Mouse (Mus musculus): ENCODE measurements around the gene Fam83d. TPM values are rescaled to one million over a fixed set of nuclear protein-coding genes. Genes with fewer than 3 reads are reported as not detected.

Gene Fam83d
- polyA plus RNA-seq, 1 experiment from 2014 or later: 22.0 TPM

DNA sequence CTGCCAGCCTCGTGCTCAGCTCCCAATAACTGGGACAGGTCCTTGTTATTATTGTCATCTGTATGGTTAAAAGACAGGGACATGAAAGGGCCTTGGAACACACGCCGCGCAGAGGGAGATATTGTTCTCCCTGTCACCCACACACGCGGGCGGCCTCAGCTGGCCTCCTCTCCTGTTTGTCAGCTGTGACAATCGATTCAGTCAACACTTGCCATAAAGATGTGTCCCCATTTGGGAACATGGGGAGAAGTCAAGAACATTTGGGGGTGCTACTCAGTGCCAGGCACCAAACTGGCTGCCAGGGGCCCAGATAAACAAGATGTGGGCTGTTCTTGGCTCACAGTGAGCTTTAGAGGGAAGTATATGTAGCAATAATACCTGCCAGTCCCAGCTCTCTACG is 18.5 kb upstream of the Fam83d start:
- Histone ChIP-seq H3K27me3 (no peaks in the 10 kb centered on the region), H3K27ac (replicated peaks) (no peak overlapping the region), H3K36me3 (no peaks in the 10 kb centered on the region), H3K4me3 (no peak overlapping the region), H3K4me2 (replicated peaks) (no peak overlapping the region), H3K4me1 (peaks cover 9% of the 10 kb centered on the region), H3K9me3 (no peaks in the 10 kb centered on the region), H3K9ac (replicated peaks) (no peak overlapping the region)
- ATAC-seq (replicated peaks): no peak
- 84% methylated on average over 9 of the region's 9 CpGs for WGBS

DNA sequence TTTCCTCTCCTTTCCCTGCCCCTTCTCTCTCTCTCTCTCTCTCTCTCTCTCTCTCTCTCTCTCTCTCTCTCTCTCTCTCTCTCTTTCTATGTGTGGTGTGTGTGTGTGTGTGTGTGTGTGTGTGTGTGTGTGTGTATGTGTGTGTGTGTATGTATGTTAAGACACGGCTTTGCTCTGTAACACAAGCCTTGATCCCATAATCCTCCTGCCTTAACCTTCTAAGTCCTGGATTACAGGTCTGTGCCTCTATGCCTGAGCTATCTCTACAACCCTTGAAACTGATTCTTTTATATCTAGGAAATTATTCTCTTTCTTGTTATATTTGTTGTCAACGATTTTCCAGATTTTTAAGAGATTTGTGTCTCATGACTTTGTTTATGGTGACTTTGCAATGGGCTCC is 7.7 kb upstream of the Fam83d start:
- ATAC-seq (replicated peaks): no peak
- no peak overlapping the region for H3K9ac ChIP-seq (replicated peaks)

DNA sequence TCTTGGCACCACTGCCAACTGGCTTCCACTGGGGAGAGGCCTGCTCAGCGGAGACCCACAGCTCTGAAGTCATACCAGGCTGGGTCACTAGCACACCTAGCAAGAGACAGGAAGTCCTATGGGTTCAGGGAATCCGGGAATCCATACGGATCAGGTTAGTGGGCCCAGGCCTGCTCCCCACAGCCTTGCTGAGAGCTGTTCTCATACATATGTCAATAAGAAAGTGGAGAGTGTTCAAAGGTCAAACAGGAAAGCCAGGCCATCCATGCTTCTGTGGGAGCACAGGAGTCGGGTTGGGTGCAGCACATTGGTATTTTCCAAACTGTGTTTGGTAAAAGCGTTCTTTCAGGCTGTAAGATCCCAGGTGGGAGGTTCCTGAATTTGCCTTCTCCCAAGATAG is 5.6 kb upstream of the Fam83d start:
- H3K4me1 ChIP-seq: peaks cover 2% of the 10 kb centered on the region
- 89% methylated on average over 5 of the region's 5 CpGs for WGBS
- H3K36me3 ChIP-seq: 0 out of 2 replicates have a peak, but pooled peaks cover 1% of the 10 kb centered on the region
- no peak overlapping the region for H3K9ac ChIP-seq (replicated peaks)
- no peak overlapping the region for H3K4me2 ChIP-seq (replicated peaks)
- ATAC-seq (replicated peaks): no peak
- no peaks in the 10 kb centered on the region for H3K27me3 ChIP-seq
- no peaks in the 10 kb centered on the region for H3K9me3 ChIP-seq
- no peak overlapping the region for H3K4me3 ChIP-seq
- no peak overlapping the region for H3K27ac ChIP-seq (replicated peaks)

More for the DNA sequence above, 7.7 kb upstream of the Fam83d start:
- Histone ChIP-seq H3K4me1 (no peaks in the 10 kb centered on the region), H3K9me3 (no peaks in the 10 kb centered on the region), H3K4me3 (no peak overlapping the region), H3K27ac (replicated peaks) (no peak overlapping the region), H3K4me2 (replicated peaks) (no peak overlapping the region), H3K36me3 (peaks cover 8% of the 10 kb centered on the region; the same call in 1 of the 2 replicates), H3K27me3 (no peaks in the 10 kb centered on the region)
- 77% methylated on average over 2 of the region's 2 CpGs for WGBS

DNA sequence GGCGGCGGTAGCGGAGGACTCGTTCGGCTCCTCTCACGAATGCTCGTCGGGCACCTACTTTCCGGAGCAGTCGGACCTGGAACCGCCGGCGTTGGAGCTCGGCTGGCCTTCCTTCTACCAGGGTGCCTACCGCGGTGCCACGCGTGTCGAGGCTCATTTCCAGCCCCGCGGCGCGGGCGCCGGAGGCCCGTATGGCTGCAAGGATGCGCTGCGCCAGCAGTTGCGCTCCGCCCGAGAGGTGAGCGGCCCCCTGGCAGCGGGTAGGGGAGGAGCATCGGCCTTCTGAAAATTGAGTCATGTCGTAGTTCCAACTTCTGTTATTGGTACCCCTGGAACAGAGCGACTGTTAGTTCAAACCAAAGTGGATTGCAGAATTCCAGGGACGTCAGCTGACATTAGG is 457 bp downstream of the Fam83d start:
- ATAC-seq (replicated peaks): peak; percentile 12; the same call in 1 of the 2 replicates
- Histone ChIP-seq H3K4me2 (replicated peaks) (peak overlapping the region; percentile 94), H3K36me3 (no peaks in the 10 kb centered on the region), H3K9me3 (no peaks in the 10 kb centered on the region), H3K9ac (replicated peaks) (peak overlapping the region; percentile 47), H3K27ac (replicated peaks) (no peak overlapping the region), H3K4me3 (peak overlapping the region; percentile 55), H3K4me1 (peaks cover 51% of the 10 kb centered on the region), H3K27me3 (no peaks in the 10 kb centered on the region)
- WGBS: under 1% methylated on average over 37 of the region's 37 CpGs

DNA sequence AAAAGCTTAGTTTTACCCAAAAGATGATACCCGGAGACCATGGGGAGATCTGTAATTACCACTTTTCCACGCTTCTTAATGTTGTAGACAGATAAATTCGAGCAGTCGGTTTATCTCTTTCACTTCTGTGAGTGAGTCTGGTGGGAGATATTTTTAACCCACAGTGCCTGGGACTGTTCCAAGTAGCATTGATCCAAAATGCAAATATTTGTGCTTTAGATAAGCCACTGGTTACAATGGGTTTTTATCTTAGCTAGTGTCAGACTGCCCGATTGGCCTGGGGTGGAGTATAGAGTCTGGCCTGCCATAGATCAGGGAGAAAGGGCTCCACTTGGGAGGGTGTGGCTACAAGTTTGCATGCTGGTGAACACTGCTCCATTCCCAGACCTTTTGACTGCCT is 878 bp downstream of the Fam83d start:
- H3K4me1 ChIP-seq: peaks cover 51% of the 10 kb centered on the region
- peak overlapping the region; percentile 55 for H3K4me3 ChIP-seq
- H3K4me2 ChIP-seq (replicated peaks): peak overlapping the region; percentile 94
- H3K27me3 ChIP-seq: no peaks in the 10 kb centered on the region
- no peak for ATAC-seq (replicated peaks)
- no peaks in the 10 kb centered on the region for H3K9me3 ChIP-seq
- H3K36me3 ChIP-seq: no peaks in the 10 kb centered on the region
- WGBS: 5% methylated on average over 5 of the region's 5 CpGs
- peak overlapping the region; percentile 47 for H3K9ac ChIP-seq (replicated peaks)
- H3K27ac ChIP-seq (replicated peaks): no peak overlapping the region

DNA sequence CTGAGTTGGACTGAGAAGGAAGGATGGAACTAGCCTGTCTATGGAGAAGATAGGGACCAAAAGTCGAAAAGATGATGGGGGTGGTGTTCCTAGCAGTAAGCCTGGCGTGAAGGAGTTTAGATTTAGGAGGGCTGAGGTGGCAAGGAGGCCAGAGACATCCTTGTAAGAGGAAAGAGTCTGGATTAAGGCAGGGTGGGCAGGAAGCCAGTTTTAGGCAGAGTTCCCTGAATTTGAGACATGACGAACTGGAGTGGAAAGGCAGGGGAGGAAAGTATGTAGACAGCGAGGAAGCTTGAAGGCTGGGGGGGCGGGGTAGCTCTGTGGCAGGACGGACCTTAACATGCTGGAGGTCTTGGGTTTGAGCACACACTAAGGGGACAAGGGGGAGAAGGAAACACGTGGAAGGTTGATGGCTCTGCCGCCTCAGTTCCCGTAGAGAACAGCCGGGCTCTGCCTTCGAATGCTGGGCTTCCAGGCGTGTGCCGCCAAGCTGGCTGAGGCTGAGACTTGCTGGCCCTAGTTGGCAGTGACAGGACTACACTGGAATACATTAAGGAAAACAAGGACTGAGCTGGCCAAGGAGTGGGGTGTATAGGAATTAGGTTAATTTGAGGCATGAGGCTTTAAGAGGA is 2.3 kb downstream of the Fam83d start:
- peak overlapping the region; percentile 13; the same call in 1 of the 2 replicates for H3K9ac ChIP-seq (replicated peaks)
- WGBS: 24% methylated on average over 13 of the region's 13 CpGs
- peak overlapping the region; percentile 55 for H3K4me3 ChIP-seq
- peak overlapping the region; percentile 94 for H3K4me2 ChIP-seq (replicated peaks)
- ATAC-seq (replicated peaks): no peak
- no peaks in the 10 kb centered on the region for H3K27me3 ChIP-seq
- H3K36me3 ChIP-seq: no peaks in the 10 kb centered on the region
- H3K9me3 ChIP-seq: no peaks in the 10 kb centered on the region
- H3K27ac ChIP-seq (replicated peaks): no peak overlapping the region
- H3K4me1 ChIP-seq: peaks cover 54% of the 10 kb centered on the region

DNA sequence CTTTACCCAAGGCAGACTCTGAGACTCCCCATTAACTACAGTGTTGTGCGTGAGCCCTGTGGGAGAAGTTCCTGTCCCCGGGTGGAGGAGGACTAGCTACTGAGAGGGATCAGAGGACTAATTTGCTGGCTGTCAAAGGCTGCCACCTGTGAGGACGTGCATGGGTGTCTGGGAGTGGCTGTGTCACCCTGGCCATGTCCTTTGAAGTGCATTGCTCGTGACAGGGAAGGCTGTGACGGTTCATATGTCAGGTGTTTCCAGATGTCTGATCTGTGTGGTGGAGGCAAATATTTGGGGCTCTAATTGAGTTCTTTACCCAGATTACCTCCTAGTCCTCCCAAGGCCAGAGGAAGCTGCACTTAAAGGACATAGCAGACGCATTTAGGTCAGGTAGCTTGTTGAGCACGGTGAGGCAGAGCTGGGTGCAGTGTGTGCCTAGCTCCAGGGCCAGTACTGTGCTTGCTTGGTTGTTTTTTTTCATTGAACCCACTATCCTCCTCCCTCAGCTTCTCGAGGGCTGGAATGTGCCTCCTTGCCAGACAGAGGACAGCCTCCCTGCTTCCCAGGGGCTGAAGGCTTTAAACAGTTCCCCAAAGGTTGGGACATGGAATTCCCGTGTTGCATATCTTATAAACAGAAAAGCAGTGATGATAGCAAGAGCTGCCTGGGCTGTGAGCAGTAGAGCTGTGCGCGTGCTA is 3.3 kb downstream of the Fam83d start:
- WGBS: 53% methylated on average over 11 of the region's 11 CpGs
- Histone ChIP-seq H3K27me3 (no peaks in the 10 kb centered on the region), H3K9ac (replicated peaks) (no peak overlapping the region), H3K4me1 (peaks cover 55% of the 10 kb centered on the region), H3K4me2 (replicated peaks) (peak overlapping the region; percentile 94; the same call in 1 of the 2 replicates), H3K27ac (replicated peaks) (no peak overlapping the region), H3K36me3 (no peaks in the 10 kb centered on the region), H3K4me3 (no peak overlapping the region), H3K9me3 (no peaks in the 10 kb centered on the region)
- no peak for ATAC-seq (replicated peaks)

DNA sequence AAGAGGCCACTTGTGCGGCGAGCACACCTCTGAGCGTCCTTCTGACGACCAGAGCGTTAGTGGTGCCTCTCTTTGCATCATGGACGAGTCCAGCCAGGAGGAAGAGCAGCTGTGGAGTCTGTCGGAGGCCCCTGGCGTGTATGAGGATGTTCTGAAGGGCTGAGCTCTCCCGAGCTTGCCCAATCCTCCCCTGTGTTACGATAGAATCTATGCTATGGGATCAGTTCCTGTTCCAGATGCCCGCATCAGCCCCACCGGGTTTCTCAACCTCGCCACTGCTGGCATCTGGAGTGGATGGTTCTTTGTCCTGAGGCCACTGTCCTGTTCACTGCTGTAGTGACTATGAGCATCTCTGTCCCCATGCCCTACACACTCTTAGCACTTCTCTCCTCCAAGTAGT is 4.9 kb downstream of the Fam83d start:
- no peaks in the 10 kb centered on the region for H3K9me3 ChIP-seq
- H3K4me3 ChIP-seq: no peak overlapping the region
- H3K4me1 ChIP-seq: peaks cover 63% of the 10 kb centered on the region
- H3K4me2 ChIP-seq (replicated peaks): no peak overlapping the region
- no peaks in the 10 kb centered on the region for H3K27me3 ChIP-seq
- WGBS: 85% methylated on average over 13 of the region's 13 CpGs
- H3K27ac ChIP-seq (replicated peaks): no peak overlapping the region
- ATAC-seq (replicated peaks): no peak
- H3K36me3 ChIP-seq: no peaks in the 10 kb centered on the region
- H3K9ac ChIP-seq (replicated peaks): no peak overlapping the region

DNA sequence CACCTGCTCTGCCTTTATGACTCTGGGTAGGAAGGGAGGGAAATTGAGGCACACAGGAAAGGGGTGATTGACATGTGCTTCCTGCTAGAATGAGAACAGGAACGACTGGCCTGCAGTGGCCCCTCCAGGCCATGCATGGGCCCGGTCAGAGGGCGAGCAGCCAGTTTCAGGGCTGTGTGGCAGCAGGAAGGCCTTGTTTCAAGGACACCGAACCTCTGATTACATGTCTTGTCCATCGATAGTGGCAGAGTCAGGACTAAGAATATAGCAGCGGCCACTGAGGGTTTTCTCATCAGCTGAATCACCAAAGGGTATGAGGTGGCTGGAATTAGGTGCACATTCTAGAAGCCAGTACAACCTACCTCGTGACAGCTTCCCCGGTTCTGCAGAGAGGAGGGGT is 7.0 kb downstream of the Fam83d start:
- no peak for ATAC-seq (replicated peaks)
- H3K36me3 ChIP-seq: no peaks in the 10 kb centered on the region
- H3K27me3 ChIP-seq: no peaks in the 10 kb centered on the region
- H3K9me3 ChIP-seq: no peaks in the 10 kb centered on the region
- no peak overlapping the region for H3K4me3 ChIP-seq
- 85% methylated on average over 8 of the region's 8 CpGs for WGBS
- no peak overlapping the region for H3K27ac ChIP-seq (replicated peaks)
- H3K4me1 ChIP-seq: peaks cover 49% of the 10 kb centered on the region
- H3K9ac ChIP-seq (replicated peaks): no peak overlapping the region
- H3K4me2 ChIP-seq (replicated peaks): no peak overlapping the region

DNA sequence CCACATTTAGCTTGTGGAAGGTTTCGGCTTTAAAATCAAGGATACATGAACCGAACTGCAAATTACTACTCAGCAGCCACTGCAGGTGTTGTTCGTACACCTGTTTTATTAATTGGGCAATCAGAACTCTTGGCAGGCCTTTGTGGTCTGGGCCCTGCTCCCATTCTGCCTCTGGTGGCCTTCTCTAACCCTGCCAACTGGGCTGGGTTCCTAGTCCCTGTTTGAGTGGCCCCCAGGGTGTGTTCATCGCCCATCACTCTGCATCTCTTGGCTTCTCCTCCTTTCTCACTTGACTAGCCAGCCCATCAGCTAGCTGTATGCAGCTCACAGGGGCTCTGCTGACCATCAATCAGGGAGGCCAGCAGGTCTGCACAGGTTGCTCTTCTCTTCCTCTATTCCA is 8.8 kb downstream of the Fam83d start:
- WGBS: 76% methylated on average over 4 of the region's 4 CpGs
- ATAC-seq (replicated peaks): no peak
- H3K36me3 ChIP-seq: no peaks in the 10 kb centered on the region

DNA sequence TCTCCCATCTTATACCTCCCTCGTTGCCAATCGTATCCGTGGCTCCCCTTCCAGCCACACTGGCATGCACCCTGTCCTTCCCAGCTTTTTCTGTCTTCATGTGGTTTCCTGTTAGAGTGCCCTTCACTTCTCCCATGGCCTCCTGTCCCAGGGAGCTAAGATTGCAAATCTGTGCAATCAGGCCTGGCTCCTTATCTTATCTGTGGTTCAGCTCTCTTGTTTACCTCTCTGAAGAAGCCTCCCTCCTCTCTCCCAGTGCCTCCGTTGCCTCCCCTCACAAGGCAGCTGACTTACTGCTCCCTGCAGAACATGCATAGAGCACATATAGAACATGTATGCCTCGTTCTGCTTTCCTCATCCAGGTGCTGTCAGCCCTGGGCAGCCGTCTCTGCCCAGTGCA is 9.6 kb downstream of the Fam83d start:
- no peaks in the 10 kb centered on the region for H3K9me3 ChIP-seq
- no peaks in the 10 kb centered on the region for H3K27me3 ChIP-seq
- H3K9ac ChIP-seq (replicated peaks): no peak overlapping the region
- no peak overlapping the region for H3K27ac ChIP-seq (replicated peaks)
- H3K4me2 ChIP-seq (replicated peaks): no peak overlapping the region
- no peaks in the 10 kb centered on the region for H3K36me3 ChIP-seq
- WGBS: 77% methylated on average over 6 of the region's 6 CpGs
- ATAC-seq (replicated peaks): no peak
- no peak overlapping the region for H3K4me3 ChIP-seq
- peaks cover 24% of the 10 kb centered on the region for H3K4me1 ChIP-seq

More for the DNA sequence above, 8.8 kb downstream of the Fam83d start:
- no peaks in the 10 kb centered on the region for H3K27me3 ChIP-seq
- no peak overlapping the region for H3K4me2 ChIP-seq (replicated peaks)
- H3K4me3 ChIP-seq: no peak overlapping the region
- no peak overlapping the region for H3K9ac ChIP-seq (replicated peaks)
- no peaks in the 10 kb centered on the region for H3K9me3 ChIP-seq
- H3K27ac ChIP-seq (replicated peaks): no peak overlapping the region
- peaks cover 31% of the 10 kb centered on the region for H3K4me1 ChIP-seq

DNA sequence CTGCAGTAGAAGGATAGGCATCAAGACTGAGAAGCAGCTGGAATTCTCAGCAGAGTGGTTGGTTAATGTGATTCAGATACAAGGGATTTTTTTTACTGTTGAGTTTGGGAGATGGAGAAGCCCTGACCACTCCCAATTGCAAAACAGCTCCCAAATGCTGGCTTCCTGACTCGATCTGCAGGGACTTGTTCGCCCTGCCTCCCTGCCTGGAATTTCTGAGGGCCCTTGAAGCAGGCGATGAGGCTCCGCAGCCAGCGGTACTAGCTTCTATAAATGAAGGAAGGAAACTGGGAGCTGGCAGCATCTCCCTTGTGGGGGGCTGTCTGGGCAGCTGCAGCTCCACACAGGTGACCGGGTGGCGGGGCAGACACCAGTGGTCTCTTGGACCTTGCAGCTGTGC is 10.5 kb downstream of the Fam83d start:
- Histone ChIP-seq H3K27ac (replicated peaks) (no peak overlapping the region), H3K9me3 (no peaks in the 10 kb centered on the region), H3K4me1 (peaks cover 20% of the 10 kb centered on the region), H3K27me3 (no peaks in the 10 kb centered on the region), H3K9ac (replicated peaks) (no peak overlapping the region), H3K4me3 (no peak overlapping the region), H3K36me3 (no peaks in the 10 kb centered on the region), H3K4me2 (replicated peaks) (no peak overlapping the region)
- ATAC-seq (replicated peaks): no peak
- WGBS: 87% methylated on average over 7 of the region's 7 CpGs

Data from forebrain, embryonic 15.5 days (tissue).